Mouse (Mus musculus) midbrain, embryonic 11.5 days (tissue): ENCODE measurements at regions not wholly inside any gene's neighbourhood (a gene's known extent, or its start where the extent isn't known, plus 50 kb on each side); places are given as distances from the start of the nearest gene placed in this dataset.

ENCODE experiments used
- ATAC-seq: fragments of 200-750 bp; cut with Nextera tagmentation; 2 replicates; pipeline ENCODE4 v1.8.0; 2017; ENCODE audit warnings: moderate TSS enrichment, moderate library complexity; ENCODE audit not compliant: low FRiP score
- DNase-seq: peaks from one replicate; pipeline ENCODE4 v3.0.0; 2015; ENCODE audit warnings: low spot score; ENCODE audit errors: missing footprints
- H3K27ac ChIP-seq: fragments of 300-500 bp; sonication (generic); 2 replicates; pipeline ENCODE4 v1.5.1; 2014; ENCODE audit warnings: low read depth, low read length
- H3K27me3 ChIP-seq: fragments of 300-500 bp; sonication (generic); 2 replicates; pipeline ENCODE4 v1.6.1; 2014; ENCODE audit warnings: mild to moderate bottlenecking, low read length, moderate library complexity, mixed read lengths; ENCODE audit not compliant: control insufficient read depth, insufficient read depth
- H3K36me3 ChIP-seq: fragments of 300-500 bp; sonication (generic); 2 replicates; pipeline ENCODE4 v1.6.1; 2014; ENCODE audit warnings: mild to moderate bottlenecking, low read length, moderate library complexity, mixed read lengths; ENCODE audit not compliant: control insufficient read depth, insufficient read depth
- H3K4me1 ChIP-seq: fragments of 300-500 bp; sonication (generic); 2 replicates; pipeline ENCODE4 v1.6.1; 2014; ENCODE audit warnings: low read length; ENCODE audit not compliant: control insufficient read depth, insufficient read depth
- H3K4me2 ChIP-seq: fragments of 300-500 bp; sonication (generic); 2 replicates; pipeline ENCODE4 v1.6.1; 2014; ENCODE audit warnings: mild to moderate bottlenecking, moderate library complexity
- H3K4me3 ChIP-seq: fragments of 300-500 bp; sonication (generic); 2 replicates; pipeline ENCODE4 v1.5.1; 2014; ENCODE audit warnings: low read depth, low read length
- H3K9ac ChIP-seq: fragments of 300-500 bp; sonication (generic); 2 replicates; pipeline ENCODE4 v1.6.1; 2014; ENCODE audit warnings: low read length
- H3K9me3 ChIP-seq: fragments of 300-500 bp; sonication (generic); 2 replicates; pipeline ENCODE4 v1.6.1; 2016; ENCODE audit warnings: low read length; ENCODE audit not compliant: control insufficient read depth
- WGBS: fragments of 180-500 bp; shearing (Covaris S2); extraction: QIAGEN DNeasy Blood & Tissue Kit; methylation state at CpG from one replicate; pipeline ENCODE4 v1.1.7; 2014; 5-methylcytosine and 5-hydroxymethylcytosine counted together

DNA sequence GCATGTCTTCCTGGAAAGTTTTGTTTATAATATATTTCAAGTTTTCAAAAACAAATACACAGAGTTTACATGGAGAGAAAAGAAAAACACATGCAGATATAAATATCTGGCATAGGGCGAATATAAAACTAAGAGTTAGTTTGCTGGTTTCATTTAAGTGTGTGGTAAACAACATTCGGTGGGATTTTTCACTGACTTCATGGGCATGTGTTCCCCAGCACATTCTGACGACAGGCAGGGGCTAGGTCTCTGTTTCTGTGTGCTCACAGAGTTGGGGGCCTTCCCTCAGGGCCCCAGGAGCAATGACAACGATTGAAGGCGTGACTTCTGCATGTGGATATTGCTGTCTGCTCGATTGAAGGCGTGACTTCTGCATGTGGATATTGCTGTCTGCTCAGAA lies 193.3 kb upstream of the Npvf start:
- H3K4me2 ChIP-seq, result no peak overlapping the region
- no peak overlapping the region for H3K27ac ChIP-seq
- no peak overlapping the region for H3K4me3 ChIP-seq
- DNase-seq (no peak), ATAC-seq (no peak)
- no peaks in the 10 kb centered on the region for H3K4me1 ChIP-seq
- 86% methylated on average over 7 of the region's 7 CpGs for WGBS
- no peaks in the 10 kb centered on the region for H3K27me3 ChIP-seq
- no peaks in the 10 kb centered on the region for H3K9me3 ChIP-seq
- no peaks in the 10 kb centered on the region for H3K36me3 ChIP-seq
- no peak overlapping the region for H3K9ac ChIP-seq

DNA sequence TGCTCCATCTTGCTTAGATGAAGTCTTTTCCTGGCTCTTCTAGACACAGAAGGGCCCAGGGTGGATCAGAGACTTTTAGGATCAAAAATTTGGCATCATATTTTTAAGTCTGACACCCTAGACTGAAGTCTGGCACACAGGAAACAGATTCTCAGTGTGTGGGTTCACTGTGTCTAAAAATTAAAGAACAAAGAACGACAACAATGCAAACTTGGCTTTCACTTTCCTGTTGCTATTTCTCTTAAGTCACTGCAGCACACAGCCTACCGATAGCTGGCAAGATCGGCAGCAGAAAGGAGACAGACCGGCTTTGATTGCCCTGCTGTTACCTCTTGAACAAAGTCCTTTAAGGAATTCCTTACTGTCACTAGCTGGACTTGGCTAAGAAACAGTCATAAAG lies 204.9 kb upstream of the Npvf start:
- Histone ChIP-seq H3K36me3 (no peaks in the 10 kb centered on the region), H3K9ac (no peak overlapping the region), H3K27ac (no peak overlapping the region), H3K4me2 (no peak overlapping the region), H3K27me3 (no peaks in the 10 kb centered on the region), H3K9me3 (no peaks in the 10 kb centered on the region), H3K4me3 (no peak overlapping the region), H3K4me1 (no peaks in the 10 kb centered on the region)
- whole genome bisulfite sequencing, result 94% methylated on average over 4 of the region's 4 CpGs
- no peak for DNase-seq
- ATAC-seq, result no peak

DNA sequence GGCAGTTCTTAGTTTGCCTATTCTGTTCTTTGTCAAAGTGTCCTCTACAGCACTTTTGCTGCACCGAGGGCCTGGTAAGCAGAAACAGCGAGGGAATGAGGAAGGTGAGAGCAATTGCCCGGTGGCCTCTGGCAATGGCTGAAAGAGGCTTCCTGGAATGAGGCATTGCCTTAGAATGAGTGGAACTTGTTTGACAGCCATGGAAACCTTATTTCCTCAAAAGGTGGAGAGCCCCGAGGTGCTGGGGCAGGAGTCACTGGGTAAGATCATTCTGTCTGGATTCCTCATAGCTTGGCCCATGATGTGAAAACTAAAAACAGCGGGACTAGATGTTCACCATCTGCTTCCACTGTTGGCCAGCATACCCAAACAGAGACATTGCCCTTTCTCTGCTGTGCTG lies 223.8 kb upstream of the Npvf start:
- no peak overlapping the region for H3K4me2 ChIP-seq
- H3K4me1 ChIP-seq, result no peaks in the 10 kb centered on the region
- no peaks in the 10 kb centered on the region for H3K9me3 ChIP-seq
- H3K9ac ChIP-seq, result no peak overlapping the region
- ATAC-seq (no peak), DNase-seq (no peak)
- no peaks in the 10 kb centered on the region for H3K27me3 ChIP-seq
- H3K36me3 ChIP-seq, result no peaks in the 10 kb centered on the region
- 89% methylated on average over 5 of the region's 5 CpGs for whole genome bisulfite sequencing
- H3K27ac ChIP-seq, result no peak overlapping the region
- H3K4me3 ChIP-seq, result no peak overlapping the region

DNA sequence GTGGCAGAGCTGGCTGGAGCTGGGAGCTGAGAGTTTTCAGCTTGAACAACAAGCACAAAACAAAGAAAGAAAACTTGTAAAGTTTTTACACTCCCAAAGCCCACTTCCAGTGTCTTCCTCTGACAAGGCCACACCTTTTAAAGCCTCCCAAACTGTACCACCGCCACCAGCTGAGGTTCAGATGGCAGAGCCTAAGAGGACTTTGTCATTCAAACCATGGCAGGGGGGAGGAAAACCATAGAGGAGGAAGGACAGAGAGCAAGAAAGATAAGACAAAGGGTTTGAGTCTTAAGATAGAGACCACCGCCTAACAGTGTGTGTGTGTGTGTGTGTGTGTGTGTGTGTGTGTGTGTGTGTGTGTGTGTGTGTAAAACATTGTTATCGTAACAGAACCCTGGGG lies 228.1 kb upstream of the Npvf start:
- WGBS, result 67% methylated on average over 3 of the region's 3 CpGs
- H3K4me1 ChIP-seq, result no peaks in the 10 kb centered on the region
- H3K27ac ChIP-seq, result no peak overlapping the region
- H3K9ac ChIP-seq, result no peak overlapping the region
- no peak overlapping the region for H3K4me3 ChIP-seq
- ATAC-seq (no peak), DNase-seq (no peak)
- no peak overlapping the region for H3K4me2 ChIP-seq
- H3K9me3 ChIP-seq, result no peaks in the 10 kb centered on the region
- H3K36me3 ChIP-seq, result no peaks in the 10 kb centered on the region
- H3K27me3 ChIP-seq, result no peaks in the 10 kb centered on the region

DNA sequence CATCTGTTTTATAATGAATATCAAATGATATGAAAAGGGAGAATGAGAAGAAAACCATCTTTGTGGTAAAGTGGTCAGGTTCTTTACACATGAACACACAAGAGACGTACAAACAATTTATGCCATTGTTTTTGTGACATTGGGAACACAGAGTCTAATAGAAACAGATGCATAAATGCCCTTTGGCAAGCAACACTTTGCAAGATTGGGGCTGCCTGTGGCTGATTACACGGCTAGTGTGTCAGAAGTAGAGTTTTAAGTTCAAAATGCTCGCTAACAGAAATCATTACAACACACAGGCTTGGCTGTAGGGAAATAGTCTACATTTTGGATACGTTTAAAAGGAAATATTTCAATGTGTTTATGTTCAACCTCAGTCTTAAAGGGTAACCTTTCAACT lies 228.5 kb upstream of the Npvf start:
- Histone ChIP-seq H3K4me2 (no peak overlapping the region), H3K4me3 (no peak overlapping the region), H3K9me3 (no peaks in the 10 kb centered on the region), H3K9ac (no peak overlapping the region), H3K36me3 (no peaks in the 10 kb centered on the region), H3K27ac (no peak overlapping the region), H3K27me3 (no peaks in the 10 kb centered on the region), H3K4me1 (no peaks in the 10 kb centered on the region)
- ATAC-seq (no peak), DNase-seq (no peak)
- 85% methylated on average over 4 of the region's 4 CpGs for WGBS

DNA sequence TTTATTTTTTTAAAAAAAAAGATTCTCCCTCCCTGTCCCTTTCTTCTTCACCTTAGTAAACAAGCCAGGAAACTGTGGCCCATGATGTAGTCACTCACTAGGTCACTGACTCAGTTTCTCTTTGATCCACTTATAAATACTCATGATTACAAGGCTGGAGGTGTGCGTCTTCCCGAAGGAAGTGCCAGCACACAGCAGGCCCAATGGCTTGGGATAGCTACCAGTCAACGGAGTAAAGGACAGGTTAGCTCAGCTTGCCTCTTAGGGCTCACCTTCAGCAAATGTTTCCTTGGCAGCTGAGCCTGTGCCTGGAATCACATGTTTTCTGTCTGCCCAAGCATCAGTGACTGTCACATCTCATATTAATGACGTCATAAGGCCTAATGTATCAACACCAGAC lies 230.8 kb upstream of the Npvf start:
- Histone ChIP-seq H3K4me1 (no peaks in the 10 kb centered on the region), H3K36me3 (no peaks in the 10 kb centered on the region), H3K9me3 (no peaks in the 10 kb centered on the region), H3K9ac (no peak overlapping the region), H3K27ac (no peak overlapping the region), H3K4me2 (no peak overlapping the region), H3K4me3 (no peak overlapping the region), H3K27me3 (no peaks in the 10 kb centered on the region)
- 94% methylated on average over 4 of the region's 4 CpGs for WGBS
- ATAC-seq, result no peak
- DNase-seq, result no peak

DNA sequence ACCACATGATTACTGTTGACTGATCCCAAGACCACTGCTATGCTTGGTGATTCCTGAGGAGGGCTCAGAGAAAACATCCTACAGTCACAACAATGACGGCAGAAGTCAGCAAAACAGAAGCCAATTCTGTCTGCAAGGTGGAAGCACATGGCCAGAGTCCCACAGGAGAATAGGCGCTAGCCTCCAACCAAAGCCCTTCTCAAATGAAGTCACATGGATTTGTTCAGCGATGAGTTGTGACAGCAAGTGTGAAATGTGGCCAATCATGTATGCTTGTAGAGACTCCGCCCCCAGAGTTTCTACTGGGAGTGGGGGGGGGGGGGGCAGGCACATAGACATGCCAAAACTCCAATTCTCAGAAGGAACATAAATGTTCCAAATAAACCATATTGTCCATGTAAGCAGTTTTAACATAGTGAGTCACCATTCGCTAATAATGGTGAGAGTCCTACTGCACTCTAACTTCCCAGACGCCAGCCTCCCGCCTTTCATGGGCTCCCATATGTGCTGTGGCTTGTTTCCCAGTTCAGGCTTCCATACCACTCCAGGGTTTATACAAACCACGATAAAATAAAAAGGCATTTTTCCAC lies 231.6 kb upstream of the Npvf start:
- ATAC-seq (no peak), DNase-seq (no peak)
- Histone ChIP-seq H3K4me2 (no peak overlapping the region), H3K9me3 (no peaks in the 10 kb centered on the region), H3K4me1 (peaks cover 7% of the 10 kb centered on the region), H3K9ac (no peak overlapping the region), H3K4me3 (no peak overlapping the region), H3K36me3 (no peaks in the 10 kb centered on the region), H3K27ac (no peak overlapping the region), H3K27me3 (no peaks in the 10 kb centered on the region)
- WGBS, result 91% methylated on average over 8 of the region's 8 CpGs

DNA sequence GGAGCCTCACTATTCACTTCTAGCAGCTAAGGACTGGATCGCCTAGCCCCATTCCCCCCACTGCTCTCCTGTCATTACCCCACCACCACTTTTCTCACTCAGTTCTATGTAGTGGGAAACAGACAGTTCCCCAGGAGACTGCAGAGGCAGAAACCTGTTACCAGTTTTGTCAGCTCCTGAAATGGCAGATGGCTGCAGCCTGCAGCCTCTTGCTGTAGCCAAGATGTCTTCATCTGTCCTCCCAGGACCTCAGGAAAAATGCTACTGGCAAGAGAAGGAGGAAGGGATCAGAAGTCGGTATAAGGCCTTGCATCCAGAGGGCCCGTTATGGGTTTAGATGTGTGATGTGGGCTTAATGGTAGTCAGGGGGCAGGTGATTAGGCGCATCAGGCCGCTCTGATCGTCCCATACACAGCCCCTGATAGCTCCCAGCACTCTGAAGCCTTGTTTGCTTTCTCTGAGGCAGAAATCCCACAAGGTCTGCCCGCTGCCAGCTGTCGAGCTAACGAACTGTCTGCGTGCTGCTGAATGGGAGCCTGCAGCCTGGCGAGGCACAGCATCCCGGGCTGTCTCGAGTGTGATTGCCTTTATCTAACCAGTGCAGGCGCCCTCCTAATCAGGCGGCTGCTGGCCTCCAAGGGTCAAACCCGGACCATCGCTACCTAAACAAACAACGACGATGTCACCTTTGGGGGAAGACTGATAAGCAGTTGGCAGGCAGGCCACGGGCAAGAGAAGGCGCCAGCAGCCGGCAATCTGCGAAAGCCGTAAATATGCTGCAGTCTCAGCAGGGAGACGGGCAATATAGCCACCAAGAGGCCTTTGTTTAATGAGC lies 236.3 kb upstream of the Npvf start:
- WGBS, result 22% methylated on average over 25 of the region's 25 CpGs
- Histone ChIP-seq H3K9me3 (no peaks in the 10 kb centered on the region), H3K9ac (peak overlapping the region; percentile 59), H3K27ac (peak overlapping the region; percentile 86), H3K36me3 (no peaks in the 10 kb centered on the region), H3K27me3 (no peaks in the 10 kb centered on the region), H3K4me2 (peak overlapping the region; percentile 6; the same call in 1 of the 2 replicates), H3K4me1 (peaks cover 29% of the 10 kb centered on the region), H3K4me3 (no peak overlapping the region)
- DNase-seq (peak; percentile 96), ATAC-seq (peak; percentile 92)

DNA sequence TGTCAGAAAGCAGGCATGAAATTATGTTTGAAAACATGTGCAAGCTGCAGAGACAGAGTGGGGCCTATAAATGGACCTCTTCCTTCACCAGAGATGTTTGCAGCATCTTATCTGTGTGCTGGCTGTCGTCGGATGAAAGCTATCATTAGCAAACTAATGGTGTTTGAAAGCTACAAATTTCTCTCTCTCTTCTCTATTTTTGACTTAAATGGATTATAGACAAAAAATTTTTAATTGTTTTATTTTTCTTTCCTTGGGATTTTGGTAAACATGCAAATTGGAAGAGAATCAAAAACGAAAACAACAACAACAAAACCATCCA lies 236.9 kb upstream of the Npvf start:
- Histone ChIP-seq H3K9ac (peak overlapping the region; percentile 59), H3K36me3 (no peaks in the 10 kb centered on the region), H3K9me3 (no peaks in the 10 kb centered on the region), H3K27ac (peak overlapping the region; percentile 86), H3K4me1 (peaks cover 29% of the 10 kb centered on the region), H3K4me3 (no peak overlapping the region), H3K27me3 (no peaks in the 10 kb centered on the region), H3K4me2 (peak overlapping the region; percentile 6; the same call in 1 of the 2 replicates)
- peak; percentile 84 for DNase-seq
- ATAC-seq, result no peak
- WGBS, result 52% methylated on average over 3 of the region's 3 CpGs
